Mouse (Mus musculus): Measurements from ENCODE around the gene Aak1. TPM values are rescaled to one million over a fixed set of nuclear protein-coding genes. Genes with fewer than 3 reads are reported as not detected.

Gene Aak1
- 13.8 and 17.8 TPM in 2 replicates for polyA plus RNA-seq (2015; fragmentation: Nextera tagmentation; extraction: Ambion mirVana)

DNA sequence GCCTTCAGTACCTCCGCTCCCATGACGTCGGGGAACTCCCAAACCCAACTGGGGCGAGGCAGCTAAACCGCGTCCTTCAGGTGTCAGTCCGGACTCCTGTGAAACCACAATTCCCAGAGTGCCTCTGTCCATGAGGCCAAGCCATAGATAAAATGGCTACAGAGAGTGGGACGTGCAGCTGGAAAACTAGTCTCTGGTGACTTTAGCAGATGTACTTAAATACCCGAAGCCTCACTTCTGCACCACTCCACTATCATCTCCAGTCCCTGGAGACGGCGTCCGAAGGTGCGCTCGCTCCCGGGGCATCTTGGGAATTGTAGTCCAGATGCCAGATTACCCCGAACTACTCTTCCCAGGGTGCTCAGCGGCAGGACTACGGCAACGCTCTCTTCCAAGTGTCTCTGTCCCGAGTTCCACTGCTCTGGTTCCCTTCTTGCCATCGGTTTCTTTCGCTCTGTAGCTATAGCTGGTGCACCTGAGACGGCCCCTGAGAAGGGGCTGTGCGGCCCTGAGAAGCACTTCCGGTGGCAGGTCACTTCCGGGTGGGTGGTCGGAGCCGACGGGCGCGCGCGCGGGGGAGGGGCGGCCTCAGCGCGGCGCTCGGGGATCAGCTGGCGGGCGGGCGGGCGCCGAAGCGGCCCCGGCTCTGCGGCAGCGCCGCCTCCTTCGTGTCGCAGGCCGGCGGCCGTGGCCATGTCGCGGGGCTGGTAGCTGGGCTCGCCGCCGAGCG, at the start of gene Aak1:
Gene Aak1, plus strand, starts transcription at position 603 of the 730 bp plus-strand sequence.
- no peaks in the 10 kb centered on the region for H3K9me3 ChIP-seq
- H3K36me3 ChIP-seq: no peaks in the 10 kb centered on the region
- peaks cover 27% of the 10 kb centered on the region for H3K4me1 ChIP-seq
- peak within 1 kb of the TSS; percentile 96 for H3K4me3 ChIP-seq (replicated peaks)
- peak; percentile 88 for ATAC-seq (ENCODE audit: insufficient read depth, low FRiP score, low read depth)
- H3K4me2 ChIP-seq: peak within 1 kb of the TSS; percentile 77
- WGBS: under 1% methylated on average over 59 of the region's 60 CpGs
- peak within 1 kb of the TSS; percentile 99 for H3K27ac ChIP-seq
- H3K27me3 ChIP-seq (replicated peaks): no peaks in the 10 kb centered on the region
- peak within 1 kb of the TSS; percentile 93 for H3K9ac ChIP-seq

DNA sequence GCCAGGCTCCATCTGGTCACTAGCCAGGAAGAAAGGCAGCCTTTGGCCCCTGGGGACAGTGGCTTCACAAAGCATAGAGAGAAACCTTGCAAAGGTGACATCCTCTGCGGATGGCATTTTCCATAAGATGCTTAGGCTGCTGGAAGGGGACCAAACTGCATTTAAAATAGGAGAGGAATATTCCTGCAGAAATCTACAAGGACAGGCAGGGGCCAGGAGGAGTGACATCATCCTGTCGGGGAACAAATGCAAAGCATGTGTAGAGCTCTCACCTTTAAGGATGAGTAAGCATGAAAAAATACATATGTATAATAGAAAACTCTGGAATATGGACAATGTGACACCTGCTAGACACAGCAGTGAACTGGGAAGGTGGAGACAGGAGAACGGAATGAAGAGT, 48.9 kb upstream of the Aak1 start:
- Histone ChIP-seq H3K27me3 (replicated peaks) (no peaks in the 10 kb centered on the region), H3K27ac (no peak overlapping the region), H3K4me3 (replicated peaks) (no peak overlapping the region), H3K9me3 (no peaks in the 10 kb centered on the region), H3K4me1 (no peaks in the 10 kb centered on the region), H3K9ac (no peak overlapping the region), H3K4me2 (no peak overlapping the region), H3K36me3 (no peaks in the 10 kb centered on the region)
- 90% methylated on average over 3 of the region's 3 CpGs for WGBS
- no peak for ATAC-seq (ENCODE audit: insufficient read depth, low FRiP score, low read depth)

- no peak overlapping the region for H3K27ac ChIP-seq
- no peak overlapping the region for H3K4me3 ChIP-seq (replicated peaks)
- ATAC-seq (ENCODE audit: insufficient read depth, low FRiP score, low read depth): no peak
- no peaks in the 10 kb centered on the region for H3K4me1 ChIP-seq
- no peaks in the 10 kb centered on the region for H3K27me3 ChIP-seq (replicated peaks)
- 35% methylated on average over 11 of the region's 11 CpGs for WGBS
- H3K36me3 ChIP-seq: no peaks in the 10 kb centered on the region
- no peak overlapping the region for H3K4me2 ChIP-seq
- H3K9ac ChIP-seq: no peak overlapping the region
- H3K9me3 ChIP-seq: no peaks in the 10 kb centered on the region
These were observed 47.9 kb upstream of the Aak1 start for GRCm38 (mm10) chr6:86801431-86801830.

DNA sequence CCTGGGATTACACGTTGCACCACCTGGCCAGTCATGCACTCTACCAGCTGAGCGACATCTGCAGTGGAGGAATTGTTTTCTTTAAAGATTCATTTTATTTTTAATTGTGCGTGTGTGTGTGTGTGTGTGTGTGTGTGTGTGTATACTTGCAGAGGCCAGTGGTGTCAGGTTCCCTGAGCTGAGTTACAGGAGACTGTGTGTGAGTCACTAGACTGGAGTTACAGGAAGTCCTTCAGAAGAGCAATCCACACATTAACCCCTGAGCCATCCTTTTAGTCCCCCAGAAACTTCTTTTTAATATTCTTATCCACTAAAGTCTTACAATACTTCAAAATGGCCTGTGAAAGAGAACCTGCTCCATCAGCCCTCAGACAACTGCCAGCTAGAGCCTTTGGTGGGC, 44.7 kb upstream of the Aak1 start:
- Histone ChIP-seq H3K27ac (no peak overlapping the region), H3K36me3 (no peaks in the 10 kb centered on the region), H3K9ac (no peak overlapping the region), H3K4me2 (no peak overlapping the region), H3K27me3 (replicated peaks) (no peaks in the 10 kb centered on the region), H3K4me1 (no peaks in the 10 kb centered on the region), H3K4me3 (replicated peaks) (no peak overlapping the region), H3K9me3 (no peaks in the 10 kb centered on the region)
- WGBS: 65% methylated on average over 3 of the region's 3 CpGs
- ATAC-seq (ENCODE audit: insufficient read depth, low FRiP score, low read depth): no peak

GRCm38 (mm10) chr6:86806455-86807086, 42.7 kb upstream of the Aak1 start:
- H3K9me3 ChIP-seq: no peaks in the 10 kb centered on the region

DNA sequence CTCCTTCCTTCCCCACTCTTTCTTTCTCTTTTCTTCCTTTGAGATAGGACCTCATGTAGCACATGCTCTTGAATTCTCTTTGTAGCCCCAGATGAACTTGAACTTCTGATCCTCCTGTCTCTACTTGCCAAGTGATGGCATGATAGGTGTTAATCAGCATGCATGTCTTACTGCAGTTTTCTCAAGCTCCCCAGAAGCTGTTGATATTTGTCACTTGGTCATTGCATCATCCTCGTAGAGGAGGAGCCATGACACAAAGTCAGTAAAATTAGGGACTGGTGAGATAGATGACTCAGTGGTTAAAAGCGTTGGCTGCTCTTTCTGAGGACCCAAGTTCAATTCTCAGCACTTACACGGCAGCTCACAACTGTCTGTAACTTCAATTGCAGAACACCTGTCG, 36.4 kb upstream of the Aak1 start:
- no peak for ATAC-seq (ENCODE audit: insufficient read depth, low FRiP score, low read depth)
- H3K36me3 ChIP-seq: no peaks in the 10 kb centered on the region
- H3K27me3 ChIP-seq (replicated peaks): no peaks in the 10 kb centered on the region
- WGBS: 49% methylated on average over 4 of the region's 4 CpGs
- H3K4me2 ChIP-seq: no peak overlapping the region
- H3K4me3 ChIP-seq (replicated peaks): no peak overlapping the region
- H3K9me3 ChIP-seq: no peaks in the 10 kb centered on the region
- 0 out of 2 replicates have a peak, but pooled peaks cover 3% of the 10 kb centered on the region for H3K4me1 ChIP-seq
- no peak overlapping the region for H3K27ac ChIP-seq
- H3K9ac ChIP-seq: no peak overlapping the region

More at GRCm38 (mm10) chr6:86806455-86807086, 42.7 kb upstream of the Aak1 start:
- no peaks in the 10 kb centered on the region for H3K4me1 ChIP-seq
- no peak for ATAC-seq (ENCODE audit: insufficient read depth, low FRiP score, low read depth)
- H3K9ac ChIP-seq: no peak overlapping the region
- WGBS: 3% methylated on average over 5 of the region's 5 CpGs
- no peak overlapping the region for H3K4me3 ChIP-seq (replicated peaks)
- H3K36me3 ChIP-seq: no peaks in the 10 kb centered on the region
- no peaks in the 10 kb centered on the region for H3K27me3 ChIP-seq (replicated peaks)
- H3K4me2 ChIP-seq: no peak overlapping the region
- H3K27ac ChIP-seq: no peak overlapping the region

DNA sequence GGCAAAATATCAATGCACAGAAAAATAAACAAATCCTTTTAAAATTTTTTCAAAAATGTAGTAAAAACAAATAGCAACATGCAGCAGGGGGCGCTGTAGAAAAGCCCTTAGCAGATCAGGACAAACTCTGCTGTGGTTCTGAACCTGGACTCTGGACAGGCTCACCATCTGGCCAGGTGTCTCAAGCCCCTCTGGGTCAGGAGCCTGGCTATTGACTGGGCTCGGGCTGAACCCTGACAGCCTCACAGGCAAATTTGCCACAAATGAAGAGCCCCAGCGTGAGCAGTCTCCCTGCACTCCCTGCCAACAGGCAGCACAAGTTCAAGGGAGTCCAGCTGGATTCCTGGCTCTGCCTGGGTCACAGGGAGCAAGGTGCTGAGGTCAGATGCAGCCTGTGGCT, 36.0 kb upstream of the Aak1 start:
- H3K9ac ChIP-seq: no peak overlapping the region
- 0 out of 2 replicates have a peak, but pooled peaks cover 3% of the 10 kb centered on the region for H3K4me1 ChIP-seq
- 15% methylated on average over 3 of the region's 3 CpGs for WGBS
- H3K4me3 ChIP-seq (replicated peaks): no peak overlapping the region
- H3K27ac ChIP-seq: no peak overlapping the region
- H3K4me2 ChIP-seq: no peak overlapping the region
- H3K36me3 ChIP-seq: no peaks in the 10 kb centered on the region
- ATAC-seq (ENCODE audit: insufficient read depth, low FRiP score, low read depth): no peak
- H3K27me3 ChIP-seq (replicated peaks): no peaks in the 10 kb centered on the region
- H3K9me3 ChIP-seq: no peaks in the 10 kb centered on the region

DNA sequence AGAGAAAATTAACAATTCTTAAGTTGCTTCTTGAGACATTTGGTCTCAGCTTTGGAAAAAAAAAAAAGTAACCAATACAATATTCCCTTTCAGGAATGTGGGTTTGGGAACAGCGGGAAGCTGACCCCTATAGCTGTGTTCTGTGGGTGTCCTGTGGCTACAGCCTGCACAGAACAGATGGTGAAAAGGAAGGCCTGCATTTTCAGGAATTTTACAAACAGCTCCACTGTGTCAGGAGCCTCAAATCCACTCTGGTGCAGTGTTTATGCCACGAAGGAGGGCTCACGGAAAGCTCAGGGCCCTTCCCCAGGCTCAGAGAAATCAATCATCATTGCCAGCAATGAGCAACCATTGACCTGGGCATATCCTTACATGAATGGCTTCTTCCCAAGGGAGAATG, 34.4 kb upstream of the Aak1 start:
- Histone ChIP-seq H3K27ac (no peak overlapping the region), H3K9ac (no peak overlapping the region), H3K36me3 (no peaks in the 10 kb centered on the region), H3K4me2 (peak overlapping the region; percentile 41; the same call in 1 of the 2 replicates), H3K9me3 (no peaks in the 10 kb centered on the region), H3K4me1 (0 out of 2 replicates have a peak, but pooled peaks cover 3% of the 10 kb centered on the region), H3K27me3 (replicated peaks) (no peaks in the 10 kb centered on the region), H3K4me3 (replicated peaks) (no peak overlapping the region)
- WGBS: 39% methylated on average over 3 of the region's 3 CpGs
- no peak for ATAC-seq (ENCODE audit: insufficient read depth, low FRiP score, low read depth)

GRCm38 (mm10) chr6:86815436-86815835, 33.9 kb upstream of the Aak1 start:
- no peak overlapping the region for H3K9ac ChIP-seq

DNA sequence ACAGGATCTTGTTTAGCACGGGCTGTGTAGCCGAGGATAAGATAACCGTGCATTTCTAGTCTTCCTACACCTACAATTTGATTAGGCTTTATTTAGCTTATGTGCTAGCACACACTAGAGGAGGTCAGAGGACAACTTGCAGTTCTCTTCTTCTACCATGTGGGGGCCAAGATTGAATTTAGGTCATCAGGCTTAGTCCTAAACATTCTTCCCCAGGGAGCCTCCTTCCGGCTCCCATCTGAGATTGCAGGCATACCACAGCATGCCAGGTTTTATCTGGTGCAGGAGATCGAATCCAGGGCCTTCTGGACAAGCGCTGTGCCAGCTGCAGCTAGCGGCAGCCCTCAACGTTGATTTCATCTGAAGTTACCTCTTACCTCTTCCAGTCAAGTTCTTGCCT, 32.7 kb upstream of the Aak1 start:
- ATAC-seq (ENCODE audit: insufficient read depth, low FRiP score, low read depth): no peak
- 24% methylated on average over 8 of the region's 8 CpGs for WGBS
- H3K27me3 ChIP-seq (replicated peaks): no peaks in the 10 kb centered on the region
- H3K4me3 ChIP-seq (replicated peaks): no peak overlapping the region
- no peaks in the 10 kb centered on the region for H3K36me3 ChIP-seq
- H3K9me3 ChIP-seq: no peaks in the 10 kb centered on the region
- H3K27ac ChIP-seq: no peak overlapping the region
- no peak overlapping the region for H3K4me2 ChIP-seq
- H3K9ac ChIP-seq: no peak overlapping the region
- 0 out of 2 replicates have a peak, but pooled peaks cover 3% of the 10 kb centered on the region for H3K4me1 ChIP-seq

More at GRCm38 (mm10) chr6:86815436-86815835, 33.9 kb upstream of the Aak1 start:
- Histone ChIP-seq H3K9me3 (no peaks in the 10 kb centered on the region), H3K36me3 (no peaks in the 10 kb centered on the region), H3K4me3 (replicated peaks) (0 out of 2 replicates have a peak overlapping the region, but pooled peaks have one; percentile 1), H3K4me1 (0 out of 2 replicates have a peak, but pooled peaks cover 3% of the 10 kb centered on the region), H3K27ac (no peak overlapping the region), H3K4me2 (peak overlapping the region; percentile 41), H3K27me3 (replicated peaks) (no peaks in the 10 kb centered on the region)
- ATAC-seq (ENCODE audit: insufficient read depth, low FRiP score, low read depth): no peak
- WGBS: 5% methylated on average over 6 of the region's 7 CpGs

DNA sequence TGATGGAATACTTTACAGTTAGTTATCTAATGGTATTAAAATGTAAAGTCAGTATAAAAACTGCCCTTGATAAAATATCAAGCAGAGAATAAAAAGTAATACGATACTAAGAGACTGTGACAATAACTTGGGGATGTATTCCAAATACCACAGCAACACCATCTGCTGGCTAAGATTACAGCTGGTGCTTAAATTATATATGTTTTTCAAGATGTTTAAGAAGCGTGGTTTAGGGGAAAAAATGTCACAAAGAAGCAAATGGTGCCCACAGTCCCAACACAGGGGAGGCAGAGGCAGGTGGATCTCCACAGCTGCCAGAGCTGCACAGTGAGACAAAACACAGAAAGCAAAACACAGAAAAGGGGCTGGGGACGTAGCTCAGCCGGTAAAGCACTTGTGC, 30.4 kb upstream of the Aak1 start:
- no peak for ATAC-seq (ENCODE audit: insufficient read depth, low FRiP score, low read depth)
- no peak overlapping the region for H3K27ac ChIP-seq
- H3K27me3 ChIP-seq (replicated peaks): no peaks in the 10 kb centered on the region
- H3K9me3 ChIP-seq: no peaks in the 10 kb centered on the region
- H3K4me1 ChIP-seq: peaks cover 14% of the 10 kb centered on the region
- no peaks in the 10 kb centered on the region for H3K36me3 ChIP-seq
- no peak overlapping the region for H3K4me3 ChIP-seq (replicated peaks)
- no peak overlapping the region for H3K4me2 ChIP-seq
- 68% methylated on average over 4 of the region's 4 CpGs for WGBS
- no peak overlapping the region for H3K9ac ChIP-seq

- no peak for ATAC-seq (ENCODE audit: insufficient read depth, low FRiP score, low read depth)
- 76% methylated on average over 5 of the region's 5 CpGs for WGBS
These were observed 29.4 kb upstream of the Aak1 start for GRCm38 (mm10) chr6:86819926-86820325.

More at GRCm38 (mm10) chr6:86819926-86820325, 29.4 kb upstream of the Aak1 start:
- Histone ChIP-seq H3K27ac (no peak overlapping the region), H3K4me1 (peaks cover 14% of the 10 kb centered on the region), H3K4me2 (no peak overlapping the region), H3K4me3 (replicated peaks) (no peak overlapping the region), H3K9me3 (no peaks in the 10 kb centered on the region), H3K27me3 (replicated peaks) (no peaks in the 10 kb centered on the region), H3K36me3 (no peaks in the 10 kb centered on the region), H3K9ac (no peak overlapping the region)
